Mouse (Mus musculus) G1E-ER4 (cell line): ENCODE data around the gene Ndrg2. TPM values are rescaled to one million over a fixed set of nuclear protein-coding genes. Genes with fewer than 3 reads are reported as not detected.

Experiments
- GATA1 ChIP-seq: IDR thresholded peaks from one replicate; pipeline ENCODE4 v1.8.0; 2012; ENCODE audit warnings: low read length, inconsistent platforms
- polyA plus RNA-seq: library from polyadenylated mRNA; stranded (reverse); fragments of >175 nt; gene quantifications from 2 replicates; pipeline ENCODE4 v1.2.3, GENCODE M21; 2012

Ndrg2 gene
- not detected in 2 replicates for polyA plus RNA-seq

DNA sequence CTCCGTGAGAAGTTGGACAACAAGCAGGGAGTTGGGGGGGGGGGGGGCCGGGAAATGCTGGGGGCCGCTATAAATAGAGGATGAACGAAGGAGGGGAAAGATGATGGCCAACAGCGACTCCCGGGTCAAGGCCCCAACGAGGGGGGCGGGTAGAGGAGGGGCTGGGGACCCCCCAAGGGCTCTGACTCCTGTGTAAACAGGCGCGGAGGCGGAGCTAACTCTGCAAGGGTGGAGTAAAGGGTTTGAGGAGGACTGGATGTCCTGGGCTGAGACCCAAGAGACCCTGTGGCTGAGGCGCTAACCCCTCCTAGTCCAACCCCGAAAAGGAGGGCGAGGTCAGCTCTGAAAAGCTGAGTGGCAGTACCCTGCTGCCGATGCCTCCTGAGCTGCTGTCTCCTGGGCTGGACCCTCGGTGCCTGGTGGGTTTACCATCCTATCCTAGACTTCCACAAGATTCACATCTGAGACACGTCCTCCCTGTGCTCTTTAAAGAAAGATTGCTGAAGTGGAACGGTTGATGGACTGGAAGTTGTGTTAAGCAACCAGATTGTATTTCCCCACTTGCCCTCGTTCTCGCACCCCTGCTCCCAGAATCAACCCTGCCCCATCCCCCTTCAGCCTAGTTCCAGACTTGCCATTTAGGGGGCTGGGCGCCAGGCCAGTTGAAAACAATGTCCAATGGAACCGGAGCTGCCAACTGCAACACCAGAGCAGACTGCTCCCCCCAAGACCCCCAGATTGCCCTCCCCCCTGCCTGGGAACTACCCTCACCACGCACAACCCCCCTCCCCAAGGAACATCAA, at the start of gene Ndrg2:
Ndrg2 (minus strand) TSS at position 199 of the 803 bp plus-strand sequence.
- TF ChIP-seq GATA1 = no peak

- no peak for TF ChIP-seq GATA1
Measured at GRCm38 (mm10) chr14:51960316-51960715, 46.4 kb upstream of the Ndrg2 start.

DNA sequence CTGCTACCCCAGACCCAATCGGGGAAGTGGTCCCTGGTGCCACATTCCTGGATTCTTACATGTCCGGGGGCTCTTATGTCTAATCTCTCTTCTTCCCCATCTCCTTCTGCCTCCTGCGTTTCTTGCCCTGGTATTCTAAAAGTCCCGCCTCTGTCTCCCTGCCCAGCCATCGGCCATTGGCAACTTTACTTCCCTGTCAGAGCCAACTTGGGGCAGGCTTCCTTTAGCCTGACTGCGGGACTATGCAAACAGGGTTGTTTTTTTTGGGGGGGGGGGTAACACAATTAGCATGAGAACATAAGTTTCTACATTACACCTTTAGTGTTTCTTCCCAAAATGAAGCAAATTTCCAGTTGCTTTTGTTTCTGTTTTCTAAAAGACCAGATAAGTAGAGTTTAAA, 29.4 kb upstream of the Ndrg2 start:
- TF ChIP-seq GATA1 = no peak

- TF ChIP-seq GATA1 = no peak
Measured at GRCm38 (mm10) chr14:51942236-51942635, 28.3 kb upstream of the Ndrg2 start.

GRCm38 (mm10) chr14:51941577-51941976, 27.6 kb upstream of the Ndrg2 start:
- no peak for TF ChIP-seq GATA1

- TF ChIP-seq GATA1 = no peak
Measured at GRCm38 (mm10) chr14:51940944-51941560, 27.1 kb upstream of the Ndrg2 start.

DNA sequence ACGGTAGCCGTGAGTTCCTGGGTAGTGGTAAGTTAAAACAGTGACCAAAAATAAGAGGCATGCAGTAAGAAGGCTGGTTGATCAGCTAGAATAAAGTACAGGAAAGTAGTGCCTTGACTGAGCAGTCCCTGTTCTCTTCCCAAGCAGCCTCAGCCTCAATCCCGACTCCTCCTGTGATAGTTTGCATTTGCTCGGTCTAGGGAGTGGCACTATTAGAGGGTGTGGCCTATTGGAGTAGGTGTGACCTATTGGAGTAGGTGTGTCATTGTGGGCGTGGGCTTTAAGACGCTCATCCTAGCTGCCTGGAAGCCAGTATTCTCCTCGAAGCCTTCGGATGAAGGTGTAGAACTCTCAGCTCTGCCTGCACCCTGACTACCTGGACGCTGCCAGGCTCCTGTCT, 25.0 kb upstream of the Ndrg2 start:
- no peak for TF ChIP-seq GATA1

DNA sequence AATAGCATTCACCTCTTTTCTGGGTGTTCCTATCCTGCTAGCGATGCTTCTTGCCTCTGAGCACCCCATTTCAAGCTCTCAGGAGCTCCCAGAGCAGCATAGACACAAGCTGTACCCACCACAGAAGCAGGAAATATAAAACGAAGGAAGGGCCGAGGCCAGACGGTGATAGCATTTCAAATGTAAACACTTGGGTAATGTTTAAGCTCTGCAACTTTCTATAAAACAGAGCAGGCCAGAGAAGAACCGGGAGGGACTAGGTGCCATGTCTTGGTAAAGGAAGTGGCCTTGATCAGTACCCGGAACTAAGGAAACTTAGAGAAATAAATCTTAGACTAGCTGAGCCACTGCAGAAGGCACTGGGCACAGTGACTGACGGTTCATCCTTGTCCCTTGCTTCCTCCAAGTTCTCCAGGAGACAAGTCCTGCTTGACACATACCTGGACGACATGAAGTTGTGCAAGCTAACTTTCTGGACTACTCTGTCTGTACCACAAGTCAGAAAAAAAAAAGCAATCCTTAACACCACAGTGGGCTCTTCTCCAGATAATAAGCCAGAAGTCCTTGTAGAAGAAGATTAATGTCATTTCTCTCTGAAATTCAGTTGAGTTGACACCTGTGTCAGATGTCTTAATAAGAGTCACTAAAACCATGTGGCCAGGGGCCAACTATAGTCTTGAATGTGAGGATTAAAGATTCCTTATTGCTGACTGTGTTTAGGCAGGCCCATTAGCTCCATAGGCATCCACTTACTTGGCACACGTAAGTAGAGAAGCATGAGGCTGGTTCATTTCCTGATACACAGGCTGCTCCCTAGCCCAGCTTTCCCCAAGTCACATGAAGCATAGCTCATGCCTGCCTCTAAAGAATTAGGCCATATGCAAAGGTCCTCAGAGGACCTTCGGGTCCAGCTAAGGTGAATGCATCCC, 18.4 kb upstream of the Ndrg2 start:
- no peak for TF ChIP-seq GATA1

- no peak for TF ChIP-seq GATA1
Measured at GRCm38 (mm10) chr14:51930824-51931223, 16.9 kb upstream of the Ndrg2 start.

- TF ChIP-seq GATA1 = no peak
Measured at GRCm38 (mm10) chr14:51929968-51930367, 16.0 kb upstream of the Ndrg2 start.

- no peak for TF ChIP-seq GATA1
Measured at GRCm38 (mm10) chr14:51929309-51929943, 15.5 kb upstream of the Ndrg2 start.

DNA sequence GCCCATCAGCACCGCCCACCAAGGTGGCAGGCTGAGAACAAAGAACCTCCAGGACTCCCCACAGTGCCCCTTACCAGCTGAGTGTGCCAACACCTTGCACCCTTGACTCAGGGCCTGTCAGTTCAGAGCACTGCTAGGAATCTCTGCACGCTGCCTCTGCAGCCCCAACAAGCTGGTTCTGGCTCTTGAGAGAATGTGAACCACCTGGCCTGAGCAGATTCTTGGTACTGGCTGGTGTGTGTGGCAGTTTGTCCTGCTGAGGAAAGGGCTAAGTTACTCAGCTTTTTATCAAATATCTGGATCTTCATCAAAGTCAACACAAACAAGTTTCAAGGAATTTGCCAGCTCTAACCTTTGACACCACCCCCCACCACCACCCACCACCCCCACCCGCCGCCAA, 9.5 kb upstream of the Ndrg2 start:
- no peak for TF ChIP-seq GATA1

GRCm38 (mm10) chr14:51922910-51923309, 9.0 kb upstream of the Ndrg2 start:
- TF ChIP-seq GATA1 = no peak

GRCm38 (mm10) chr14:51922571-51922865, 8.6 kb upstream of the Ndrg2 start, which contains the start of gene Rnase13:
Gene Rnase13, minus strand, starts transcription at chr14:51922773.
- no peak for TF ChIP-seq GATA1

GRCm38 (mm10) chr14:51921759-51922570, 8.0 kb upstream of the Ndrg2 start:
- TF ChIP-seq GATA1 = no peak
